16 mouse cellular contexts compared by ENCODE assay signal in the genomic region with DNA sequence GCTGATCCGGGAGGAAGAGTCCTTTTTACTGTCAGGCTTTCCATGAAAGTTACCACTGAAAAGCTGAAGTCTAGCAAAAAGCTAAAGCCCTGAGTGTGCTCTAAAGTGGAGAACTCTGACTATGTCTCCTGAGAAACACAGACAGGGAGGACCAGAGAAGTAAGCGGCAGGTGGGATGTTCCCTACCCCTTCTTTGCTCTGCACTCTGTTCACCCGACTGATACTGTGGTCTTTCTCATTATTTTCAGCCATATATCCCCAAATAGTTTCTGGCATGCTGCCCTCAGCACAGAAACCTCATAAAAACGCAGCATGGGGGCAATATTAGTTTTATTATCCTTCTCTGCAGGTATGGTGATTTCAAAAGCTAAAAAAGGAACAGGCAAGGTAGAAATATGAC.
"Had no signal": no experiment of that assay in that cellular context is flagged by ENCODE, and none has a peak within 500 bp of the region (broad histone marks: within the 10 kb centered on the region; RNA-seq: fewer than 3 reads in every experiment).

No protein-coding gene starts in this region.

- DNase-seq: retina, postnatal 1 day; right cerebral cortex, adult 18-20 months; right cerebral cortex, postnatal 14 days; right cerebral cortex, postnatal 25 days; right cerebral cortex, postnatal 4 days; spleen, adult 18-20 months; thymus, adult 18-20 months; thymus, adult 2 months; thymus, postnatal 14 days; thymus, postnatal 25 days; thymus, postnatal 36 days; thymus, postnatal 4 days had no signal

- H3K4me3 ChIP-seq: neural tube, embryonic 13.5 days; neural tube, embryonic 15.5 days; stomach, embryonic 15.5 days had no signal

- H3K27ac ChIP-seq: neural tube, embryonic 13.5 days; neural tube, embryonic 15.5 days; stomach, embryonic 15.5 days; stomach, postnatal 0 days had no signal

- H3K9me3 ChIP-seq: neural tube, embryonic 13.5 days; neural tube, embryonic 15.5 days; stomach, embryonic 15.5 days had no signal

- H3K27me3 ChIP-seq: neural tube, embryonic 13.5 days; neural tube, embryonic 15.5 days; stomach, embryonic 15.5 days had no signal

- H3K4me1 ChIP-seq: neural tube, embryonic 13.5 days; stomach, embryonic 15.5 days had no signal

- H3K9ac ChIP-seq: neural tube, embryonic 13.5 days; neural tube, embryonic 15.5 days; stomach, embryonic 15.5 days had no signal

- H3K4me2 ChIP-seq: neural tube, embryonic 13.5 days; neural tube, embryonic 15.5 days; stomach, embryonic 15.5 days had no signal

- H3K36me3 ChIP-seq: neural tube, embryonic 13.5 days; neural tube, embryonic 15.5 days; stomach, embryonic 15.5 days had no signal
